Mouse (Mus musculus) telencephalon, adult 2 months (tissue): ENCODE measurements at regions not wholly inside any gene's neighbourhood (a gene's known extent, or its start where the extent isn't known, plus 50 kb on each side); places are given as distances from the start of the nearest gene placed in this dataset.
A peak's percentile ranks its signal among the peaks of the same experiment; 100 is the strongest.

Source experiments
- DNase-seq: peaks from one replicate; pipeline ENCODE4 v3.0.0-alpha.2; 2011; ENCODE audit warnings: low read depth, low spot score

- no peak for DNase-seq
Observed at GRCm38 (mm10) chr6:109682360-109682759, 853.9 kb downstream of the Edem1 start.

- peak; percentile 68 for DNase-seq
Observed at GRCm38 (mm10) chr6:109730026-109730425, 901.6 kb downstream of the Edem1 start.

GRCm38 (mm10) chr6:109740686-109741085 lies 904.7 kb upstream of the Grm7 start:
- peak; percentile 80 for DNase-seq
